Mouse (Mus musculus): ENCODE data around the gene Cmtm1.
"Not testable (repeated sequence)": the region's sequence is repeated elsewhere in the genome, so short reads cannot be mapped to it uniquely, and the experiment has no call there.

Cmtm1 gene

DNA sequence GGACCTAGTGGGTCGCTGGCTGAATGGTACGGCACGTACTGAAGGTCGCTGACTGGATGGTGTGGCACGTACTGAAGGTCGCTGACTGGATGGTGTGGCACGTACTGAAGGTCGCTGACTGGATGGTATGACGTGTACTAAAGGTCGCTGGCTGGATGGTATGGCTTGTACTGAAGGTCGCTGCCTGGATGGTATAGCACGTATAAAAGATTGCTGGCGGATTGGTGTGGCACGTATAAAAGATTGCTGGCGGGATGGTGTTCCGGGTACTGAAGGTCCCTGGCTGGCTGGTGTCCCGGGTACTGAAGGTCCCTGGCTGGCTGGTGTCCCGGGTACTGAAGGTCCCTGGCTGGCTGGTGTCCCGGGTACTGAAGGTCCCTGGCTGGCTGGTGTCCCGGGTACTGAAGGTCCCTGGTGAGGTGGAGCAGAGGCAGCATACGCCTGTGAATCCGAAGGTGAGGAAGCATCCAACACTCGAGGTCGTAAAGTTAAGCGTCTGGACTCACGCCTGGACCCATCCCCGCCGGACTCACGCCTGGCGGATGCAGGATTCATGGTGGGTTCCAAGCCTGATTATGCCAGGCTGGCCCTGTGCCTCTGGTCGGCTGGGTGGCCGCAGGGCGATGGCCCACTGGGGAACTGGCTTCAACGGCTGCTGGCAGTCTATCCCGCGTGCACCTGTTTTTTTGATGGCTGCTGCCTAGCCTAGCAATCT is at the start of gene Cmtm1, which contains the start of gene Gm45711:
Gene Cmtm1 (minus strand): TSS at position 705 of the 715 bp plus-strand sequence.
Gene Gm45711 (minus strand): TSS at position 641 of the 715 bp plus-strand sequence.
- not testable (repeated sequence) for DNase-seq (ENCODE audit: extremely low spot score, low spot score)

GRCm38 (mm10) chr8:104358637-104359036 is 48.7 kb upstream of the Cmtm1 start:
- DNase-seq (ENCODE audit: extremely low spot score, low spot score), result no peak

DNA sequence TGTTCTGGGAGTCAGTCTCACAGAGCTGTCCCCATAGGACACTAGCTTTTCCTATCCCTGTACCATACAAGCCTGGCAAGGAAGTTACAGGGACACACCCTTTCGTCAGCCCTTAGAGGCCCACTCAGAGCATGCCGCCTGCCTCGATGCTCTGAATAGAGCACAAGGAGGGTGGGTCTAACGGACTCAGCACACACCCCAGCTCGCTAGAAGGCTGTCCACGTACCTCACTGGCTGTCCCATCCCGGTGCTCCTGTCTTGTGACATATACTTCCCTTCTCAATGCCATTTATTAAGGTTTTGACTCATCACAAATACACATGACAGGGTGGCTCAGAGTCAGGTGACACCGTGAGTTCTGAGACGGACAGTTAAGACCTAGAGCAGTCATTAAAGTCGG is 44.6 kb upstream of the Cmtm1 start:
- no peak for DNase-seq (ENCODE audit: extremely low spot score, low spot score)

- no peak for DNase-seq (ENCODE audit: extremely low spot score, low spot score)
Measured at GRCm38 (mm10) chr8:104353186-104353585, 43.2 kb upstream of the Cmtm1 start.

GRCm38 (mm10) chr8:104350047-104350446 is 40.1 kb upstream of the Cmtm1 start:
- DNase-seq (ENCODE audit: extremely low spot score, low spot score), result no peak

DNA sequence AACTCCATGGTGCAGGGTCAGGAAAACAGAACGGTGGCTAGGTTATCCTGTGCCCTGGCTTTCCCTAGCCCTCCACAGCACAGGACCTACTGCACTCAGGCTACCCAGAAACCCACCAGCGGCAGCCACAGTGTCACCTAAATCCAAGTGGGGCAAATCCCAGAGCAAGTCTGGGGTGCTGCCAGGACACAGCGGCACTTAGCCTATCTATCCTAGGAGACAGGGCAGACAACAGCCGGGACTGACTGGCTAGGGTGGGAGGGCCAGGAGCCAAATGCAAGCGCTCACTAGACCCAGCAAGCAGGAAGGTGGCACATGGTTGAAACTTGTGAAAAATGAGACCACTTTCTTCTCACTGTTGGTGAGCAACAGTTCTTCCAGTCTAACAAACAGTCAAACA is 39.0 kb upstream of the Cmtm1 start:
- DNase-seq (ENCODE audit: extremely low spot score, low spot score), result no peak

- DNase-seq (ENCODE audit: extremely low spot score, low spot score), result no peak
Measured at GRCm38 (mm10) chr8:104346706-104347105, 36.8 kb upstream of the Cmtm1 start.

- DNase-seq (ENCODE audit: extremely low spot score, low spot score), result no peak
Measured at GRCm38 (mm10) chr8:104344622-104345021, 34.7 kb upstream of the Cmtm1 start.

GRCm38 (mm10) chr8:104343957-104344356 is 34.0 kb upstream of the Cmtm1 start:
- DNase-seq (ENCODE audit: extremely low spot score, low spot score), result peak; percentile 88

DNA sequence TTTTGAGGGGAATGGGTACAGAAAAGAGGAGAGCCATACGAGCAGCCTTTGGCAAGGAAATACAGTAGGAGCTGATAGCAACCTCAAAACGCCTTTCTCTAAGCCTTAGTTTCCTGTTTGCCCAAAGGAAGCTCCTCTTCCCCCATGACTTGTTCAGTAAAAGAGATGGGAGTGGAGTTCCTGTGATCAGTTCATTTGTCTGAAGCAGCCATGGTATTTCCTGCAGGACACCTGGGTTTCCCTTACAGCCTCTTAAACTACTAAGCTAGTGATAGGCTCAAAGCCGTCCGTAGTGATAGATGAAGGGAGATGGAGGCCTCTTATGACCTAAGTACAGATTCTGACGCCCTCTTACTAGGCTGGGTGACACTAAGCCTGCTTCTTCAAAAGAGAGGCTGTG is 32.5 kb upstream of the Cmtm1 start:
- no peak for DNase-seq (ENCODE audit: extremely low spot score, low spot score)

- no peak for DNase-seq (ENCODE audit: extremely low spot score, low spot score)
Measured at GRCm38 (mm10) chr8:104341678-104342077, 31.7 kb upstream of the Cmtm1 start.

DNA sequence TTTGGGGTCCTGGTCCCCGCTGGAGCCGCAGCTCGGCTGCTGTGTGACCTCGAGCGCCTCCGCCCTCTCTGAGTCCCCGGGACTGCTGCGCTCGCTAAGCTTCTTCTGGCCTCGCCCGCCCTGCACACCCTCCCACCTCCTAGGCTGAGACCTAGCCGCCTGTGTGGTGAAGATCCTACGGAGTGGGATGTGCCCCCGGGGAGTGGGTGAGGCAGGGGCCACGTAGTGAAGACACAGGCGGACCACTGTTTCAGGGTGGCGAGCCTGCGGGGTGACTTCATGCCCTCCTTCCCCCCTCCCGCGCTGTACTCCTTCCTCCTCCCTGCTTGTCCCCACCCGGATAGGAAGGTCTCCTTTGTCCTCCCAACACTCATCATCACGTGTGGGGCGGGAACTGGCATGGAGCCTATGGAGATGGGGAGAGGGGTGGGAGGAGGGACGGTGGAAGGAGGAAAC is 31.2 kb upstream of the Cmtm1 start:
- peak; percentile 77 for DNase-seq (ENCODE audit: extremely low spot score, low spot score)

- peak; percentile 89 for DNase-seq (ENCODE audit: extremely low spot score, low spot score)
Measured at GRCm38 (mm10) chr8:104340233-104341105, 30.5 kb upstream of the Cmtm1 start.

DNA sequence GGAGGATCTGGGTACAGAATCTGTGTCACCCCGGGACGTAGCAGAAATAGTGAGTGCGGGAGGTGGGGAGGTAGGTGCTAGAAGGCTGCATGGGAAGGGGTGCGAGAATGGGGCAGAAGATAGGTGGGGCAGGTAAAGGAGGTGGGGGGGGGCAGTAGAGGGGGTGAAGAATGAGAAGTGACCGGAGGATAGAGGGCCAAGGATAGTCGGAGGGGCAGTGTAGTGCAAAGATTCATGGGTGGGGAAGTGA is 30.0 kb upstream of the Cmtm1 start:
- DNase-seq (ENCODE audit: extremely low spot score, low spot score), result no peak

GRCm38 (mm10) chr8:104339229-104339982 is 29.5 kb upstream of the Cmtm1 start, which contains the start of gene Cmtm3:
TSS of gene Cmtm3 (plus strand) at chr8:104339410.
- peak; percentile 31 for DNase-seq (ENCODE audit: extremely low spot score, low spot score)

DNA sequence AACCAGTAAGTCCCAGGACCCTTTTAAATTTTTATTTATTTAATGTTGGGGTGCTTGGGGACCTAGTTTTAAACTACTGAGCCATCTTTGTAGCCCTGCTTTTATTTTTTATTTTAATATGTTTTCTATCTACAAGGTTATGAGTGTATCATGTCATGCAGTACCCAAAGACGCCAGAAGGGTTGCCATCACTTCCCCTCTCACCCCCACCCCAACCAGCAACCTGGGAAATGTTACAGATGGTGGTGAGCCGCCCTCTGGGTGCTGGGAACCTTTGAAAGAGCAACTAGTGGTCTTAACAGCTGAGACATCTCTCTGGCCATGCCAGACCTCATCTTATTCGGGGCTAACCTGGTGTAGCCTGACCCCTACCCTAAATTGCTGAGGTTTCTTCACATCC is 27.9 kb upstream of the Cmtm1 start:
- no peak for DNase-seq (ENCODE audit: extremely low spot score, low spot score)

DNA sequence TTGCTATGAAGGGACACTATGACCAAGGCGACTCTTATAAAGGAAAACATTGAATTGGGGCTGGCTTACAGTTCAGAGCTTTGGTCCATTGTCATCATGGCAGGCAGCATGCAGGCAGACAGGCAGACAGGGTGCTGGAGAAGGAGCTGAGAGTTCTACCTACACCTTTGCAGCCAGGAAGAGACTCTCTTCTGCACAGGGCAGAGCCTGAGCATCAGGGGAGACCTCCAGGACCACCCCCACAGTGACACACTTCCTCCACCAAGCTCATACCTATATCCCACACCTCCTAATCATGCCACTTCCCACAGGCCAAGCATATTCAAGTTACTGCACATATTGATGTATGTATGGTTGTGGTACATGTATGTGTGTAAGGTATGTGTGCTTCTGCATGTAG is 26.9 kb upstream of the Cmtm1 start:
- DNase-seq (ENCODE audit: extremely low spot score, low spot score), result no peak

- DNase-seq (ENCODE audit: extremely low spot score, low spot score), result no peak
Measured at GRCm38 (mm10) chr8:104334196-104334595, 24.3 kb upstream of the Cmtm1 start.

- no peak for DNase-seq (ENCODE audit: extremely low spot score, low spot score)
Measured at GRCm38 (mm10) chr8:104333786-104334185, 23.8 kb upstream of the Cmtm1 start.

DNA sequence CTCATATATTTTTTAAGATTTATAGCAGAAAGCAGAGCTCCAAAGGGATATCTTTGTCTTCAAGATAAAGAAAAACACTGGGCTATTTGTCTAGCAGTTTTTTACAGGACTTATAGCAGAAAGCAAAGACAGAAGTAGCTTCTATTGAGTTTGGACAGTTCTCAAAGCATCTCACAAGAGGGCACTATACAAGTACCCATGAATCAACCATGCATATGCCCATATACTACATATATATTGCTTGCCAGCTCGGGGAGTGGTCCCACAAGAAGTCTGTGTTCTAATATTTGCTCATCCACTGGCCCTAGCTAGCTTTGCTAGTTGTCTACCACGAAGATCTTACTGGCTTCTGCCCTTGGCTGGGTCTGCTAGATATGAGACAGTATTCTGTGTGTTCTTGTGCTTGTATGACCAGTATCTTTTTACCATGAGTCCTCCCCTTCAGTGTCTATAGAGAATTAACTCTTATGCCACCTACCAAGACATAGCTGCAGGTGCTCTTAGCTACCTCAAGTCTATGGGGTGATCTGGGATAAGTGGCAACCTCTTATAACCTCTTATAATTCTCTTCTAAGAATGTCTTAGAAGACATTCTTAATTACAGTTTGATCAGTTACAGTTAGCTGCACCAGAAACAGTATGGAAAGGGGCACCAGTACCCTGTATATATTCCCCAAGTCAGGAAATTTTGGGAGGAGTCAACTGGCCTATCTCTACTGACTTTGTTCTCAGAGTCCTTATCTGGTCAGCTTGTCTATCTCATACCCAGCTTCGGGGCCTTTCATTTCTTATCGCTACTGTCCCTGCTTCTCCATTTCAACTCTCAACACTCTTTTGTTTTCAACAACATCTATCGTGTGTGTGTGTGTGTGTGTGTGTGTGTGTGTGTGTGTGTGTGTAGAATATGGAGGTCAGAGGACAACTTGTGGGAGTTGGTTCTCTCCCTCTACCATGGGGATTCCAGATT is 23.0 kb upstream of the Cmtm1 start:
- DNase-seq (ENCODE audit: extremely low spot score, low spot score), result no peak

- DNase-seq (ENCODE audit: extremely low spot score, low spot score), result not testable (repeated sequence)
Measured at GRCm38 (mm10) chr8:104321930-104322329, 12.0 kb upstream of the Cmtm1 start, which contains the start of gene Cmtm2b. TSS of gene Cmtm2b (plus strand) at chr8:104322230.

All from neural tube, embryonic 10.5 days (tissue).